Mouse (Mus musculus) left cerebral cortex, postnatal 4 days (tissue): ENCODE measurements around the gene Grasp. TPM values are rescaled to one million over a fixed set of nuclear protein-coding genes. Genes with fewer than 3 reads are reported as not detected.
A peak's percentile ranks its signal among the peaks of the same experiment; 100 is the strongest.

Experiments used
- DNase-seq: peaks from one replicate; pipeline ENCODE4 v3.0.0-alpha.2; 2022
- intact Hi-C: fragments of 180-260 bp; cut with DNase I; formaldehyde crosslinking; loops from one replicate; pipeline ENCODE4 v1.15.1; 2025
- total RNA-seq, 2 experiments: library from RNA; stranded (reverse); gene quantifications; 2 replicates each; pipeline ENCODE4 v1.2.3; 2021

The Grasp gene
- 10 to 100 TPM; 12.3 to 13.5 TPM for total RNA-seq

- intact Hi-C loops: no loop called here
Measured at GRCm38 (mm10) chr15:101224006-101224906, at the start of gene Grasp. Gene Grasp, plus strand, starts transcription at chr15:101224188.

GRCm38 (mm10) chr15:101174294-101175130, 49.5 kb upstream of the Grasp start:
- intact Hi-C loops: loop anchor here (5.0 kb wide), 1 partner anchor 392 kb away; no protein-coding TSS in a partner anchor
- peak; percentile 52 for DNase-seq

More at GRCm38 (mm10) chr15:101224006-101224906, at the start of gene Grasp:
- peak; percentile 81 for DNase-seq

- intact Hi-C loops: no loop called here
- no peak for DNase-seq
Measured at GRCm38 (mm10) chr15:101175131-101175460, 48.9 kb upstream of the Grasp start.

GRCm38 (mm10) chr15:101175613-101176283, 48.2 kb upstream of the Grasp start:
- no peak for DNase-seq
- intact Hi-C loops: no loop called here

- DNase-seq: no peak
- intact Hi-C loops: no loop called here
Measured at GRCm38 (mm10) chr15:101176284-101176680, 47.7 kb upstream of the Grasp start.

GRCm38 (mm10) chr15:101176795-101177691, 46.9 kb upstream of the Grasp start:
- intact Hi-C loops: no loop called here
- no peak for DNase-seq

- intact Hi-C loops: no loop called here
- no peak for DNase-seq
Measured at GRCm38 (mm10) chr15:101180363-101181105, 43.5 kb upstream of the Grasp start.

GRCm38 (mm10) chr15:101181106-101181466, 42.9 kb upstream of the Grasp start:
- intact Hi-C loops: no loop called here
- DNase-seq: no peak

- no peak for DNase-seq
- intact Hi-C loops: no loop called here
Measured at GRCm38 (mm10) chr15:101181500-101181899, 42.5 kb upstream of the Grasp start.

GRCm38 (mm10) chr15:101182676-101183075, 41.3 kb upstream of the Grasp start:
- intact Hi-C loops: no loop called here
- DNase-seq: no peak

- DNase-seq: no peak
- intact Hi-C loops: no loop called here
Measured at GRCm38 (mm10) chr15:101184300-101184699, 39.7 kb upstream of the Grasp start.

GRCm38 (mm10) chr15:101185549-101185948, 38.4 kb upstream of the Grasp start:
- intact Hi-C loops: no loop called here
- DNase-seq: no peak

- intact Hi-C loops: no loop called here
- DNase-seq: no peak
Measured at GRCm38 (mm10) chr15:101187907-101188306, 36.1 kb upstream of the Grasp start.

- intact Hi-C loops: no loop called here
Measured at GRCm38 (mm10) chr15:101189981-101190761, 33.8 kb upstream of the Grasp start.

GRCm38 (mm10) chr15:101190762-101191150, 33.2 kb upstream of the Grasp start:
- intact Hi-C loops: no loop called here
- no peak for DNase-seq

More at GRCm38 (mm10) chr15:101189981-101190761, 33.8 kb upstream of the Grasp start:
- no peak for DNase-seq

- intact Hi-C loops: no loop called here
- DNase-seq: no peak
Measured at GRCm38 (mm10) chr15:101191459-101192259, 32.3 kb upstream of the Grasp start.

- intact Hi-C loops: no loop called here
- DNase-seq: no peak
Measured at GRCm38 (mm10) chr15:101192260-101192640, 31.7 kb upstream of the Grasp start.

GRCm38 (mm10) chr15:101192651-101193050, 31.3 kb upstream of the Grasp start:
- DNase-seq: no peak
- intact Hi-C loops: no loop called here
